Mouse (Mus musculus) ovary, postnatal 14 days (tissue): Measurements from ENCODE around the gene Duoxa2.
A peak's percentile ranks its signal among the peaks of the same experiment; 100 is the strongest.
"Not testable (repeated sequence)": the region's sequence is repeated elsewhere in the genome, so short reads cannot be mapped to it uniquely, and the experiment has no call there.

ENCODE experiments used
- DNase-seq: peaks from one replicate; pipeline ENCODE4 v3.0.0; 2022; ENCODE audit warnings: low spot score

Gene Duoxa2

GRCm38 (mm10) chr2:122309647-122310046 is 10.9 kb downstream of the Duoxa2 start:
- no peak for DNase-seq

- no peak for DNase-seq
Observed at GRCm38 (mm10) chr2:122311561-122311960, 12.9 kb downstream of the Duoxa2 start.

GRCm38 (mm10) chr2:122312722-122313417 is 14.2 kb downstream of the Duoxa2 start:
- peak; percentile 48 for DNase-seq

GRCm38 (mm10) chr2:122313536-122313935 is 14.8 kb downstream of the Duoxa2 start, which contains the start of gene Duoxa1:
Duoxa1 (minus strand) TSS chr2:122313730.
- DNase-seq: no peak

- no peak for DNase-seq
Observed at GRCm38 (mm10) chr2:122315372-122315771, 16.7 kb downstream of the Duoxa2 start, which contains the start of gene Duox1. Duox1 (plus strand) TSS chr2:122315672.

- no peak for DNase-seq
Observed at GRCm38 (mm10) chr2:122317384-122317783, 18.7 kb downstream of the Duoxa2 start.

GRCm38 (mm10) chr2:122323960-122324359 is 25.3 kb downstream of the Duoxa2 start:
- no peak for DNase-seq

- no peak for DNase-seq
Observed at GRCm38 (mm10) chr2:122324586-122324985, 25.9 kb downstream of the Duoxa2 start.

GRCm38 (mm10) chr2:122325361-122325760 is 26.7 kb downstream of the Duoxa2 start:
- DNase-seq: no peak

GRCm38 (mm10) chr2:122327986-122328385 is 29.3 kb downstream of the Duoxa2 start:
- no peak for DNase-seq

- not testable (repeated sequence) for DNase-seq
Observed at GRCm38 (mm10) chr2:122330317-122330716, 31.6 kb downstream of the Duoxa2 start.

- DNase-seq: no peak
Observed at GRCm38 (mm10) chr2:122332222-122332621, 33.5 kb downstream of the Duoxa2 start.

GRCm38 (mm10) chr2:122334170-122334569 is 35.5 kb downstream of the Duoxa2 start:
- no peak for DNase-seq

- no peak for DNase-seq
Observed at GRCm38 (mm10) chr2:122337291-122337690, 38.6 kb downstream of the Duoxa2 start.

- DNase-seq: no peak
Observed at GRCm38 (mm10) chr2:122345106-122345893, 46.6 kb downstream of the Duoxa2 start.

GRCm38 (mm10) chr2:122346164-122346563 is 47.5 kb downstream of the Duoxa2 start:
- DNase-seq: not testable (repeated sequence)

GRCm38 (mm10) chr2:122347257-122347656 is 48.6 kb downstream of the Duoxa2 start:
- no peak for DNase-seq

- peak; percentile 88 for DNase-seq
Observed at GRCm38 (mm10) chr2:122348531-122349131, 49.9 kb downstream of the Duoxa2 start.

- DNase-seq: no peak
Observed at GRCm38 (mm10) chr2:122349136-122349785, 50.6 kb downstream of the Duoxa2 start.

GRCm38 (mm10) chr2:122351156-122351930 is 52.6 kb downstream of the Duoxa2 start:
- DNase-seq: no peak

- DNase-seq: no peak
Observed at GRCm38 (mm10) chr2:122351931-122352329, 53.2 kb downstream of the Duoxa2 start.
